Mouse (Mus musculus): ENCODE measurements around the gene Vmn1r196. TPM values are rescaled to one million over a fixed set of nuclear protein-coding genes. Genes with fewer than 3 reads are reported as not detected.

Gene Vmn1r196
- polyA plus RNA-seq, 1 experiment from 2014 or later: not detected

Other genes with a start within 250 kb of the Vmn1r196 start
- gene Hist1h4i, start 248.6 kb upstream of the Vmn1r196 start, polyA plus RNA-seq (2016; fragmentation: Nextera tagmentation; extraction: Ambion mirVana): 27.4 and 36.3 TPM in 2 replicates
- 59.9 and 81.0 TPM in 2 replicates for gene Hist1h2ag, start 247.0 kb upstream of the Vmn1r196 start, polyA plus RNA-seq (2016; fragmentation: Nextera tagmentation; extraction: Ambion mirVana)
- gene Hist1h2bj, start 246.7 kb upstream of the Vmn1r196 start, polyA plus RNA-seq (2016; fragmentation: Nextera tagmentation; extraction: Ambion mirVana): 14.5 and 20.7 TPM in 2 replicates
- gene Vmn1r188, start 205.5 kb upstream of the Vmn1r196 start, polyA plus RNA-seq (2016; fragmentation: Nextera tagmentation; extraction: Ambion mirVana): not detected in 2 replicates
- gene Vmn1r189, start 184.1 kb upstream of the Vmn1r196 start, polyA plus RNA-seq (2016; fragmentation: Nextera tagmentation; extraction: Ambion mirVana): not detected in 2 replicates
- gene Vmn1r191, start 106.0 kb upstream of the Vmn1r196 start, polyA plus RNA-seq (2016; fragmentation: Nextera tagmentation; extraction: Ambion mirVana): not detected in 2 replicates
- not detected in 2 replicates for gene Vmn1r192, start 98.8 kb upstream of the Vmn1r196 start, polyA plus RNA-seq (2016; fragmentation: Nextera tagmentation; extraction: Ambion mirVana)
- not detected in 2 replicates for gene Vmn1r193, start 66.8 kb upstream of the Vmn1r196 start, polyA plus RNA-seq (2016; fragmentation: Nextera tagmentation; extraction: Ambion mirVana)
- gene Vmn1r194, start 45.7 kb upstream of the Vmn1r196 start, polyA plus RNA-seq (2016; fragmentation: Nextera tagmentation; extraction: Ambion mirVana): not detected in 2 replicates
- gene Vmn1r195, start 19.4 kb upstream of the Vmn1r196 start, polyA plus RNA-seq (2016; fragmentation: Nextera tagmentation; extraction: Ambion mirVana): not detected in 2 replicates
- gene Vmn1r197, start 34.7 kb downstream of the Vmn1r196 start, polyA plus RNA-seq (2016; fragmentation: Nextera tagmentation; extraction: Ambion mirVana): not detected in 2 replicates
- not detected in 2 replicates for gene Vmn1r198, start 60.4 kb downstream of the Vmn1r196 start, polyA plus RNA-seq (2016; fragmentation: Nextera tagmentation; extraction: Ambion mirVana)
- gene Vmn1r199, start 89.9 kb downstream of the Vmn1r196 start, polyA plus RNA-seq (2016; fragmentation: Nextera tagmentation; extraction: Ambion mirVana): not detected in 2 replicates
- not detected in 2 replicates for gene Vmn1r200, start 100.5 kb downstream of the Vmn1r196 start, polyA plus RNA-seq (2016; fragmentation: Nextera tagmentation; extraction: Ambion mirVana)
- gene Vmn1r201, start 182.0 kb downstream of the Vmn1r196 start, polyA plus RNA-seq (2016; fragmentation: Nextera tagmentation; extraction: Ambion mirVana): not detected in 2 replicates
- not detected in 2 replicates for gene Vmn1r202, start 215.5 kb downstream of the Vmn1r196 start, polyA plus RNA-seq (2016; fragmentation: Nextera tagmentation; extraction: Ambion mirVana)
- not detected in 2 replicates for gene Vmn1r203, start 228.2 kb downstream of the Vmn1r196 start, polyA plus RNA-seq (2016; fragmentation: Nextera tagmentation; extraction: Ambion mirVana)

Data from limb, embryonic 10.5 days (tissue).